Mouse (Mus musculus) cortical plate, adult 2 months (tissue): ENCODE data around the gene Dock8.

Experiments
- CTCF ChIP-seq: fragments of 200-500 bp; IDR thresholded peaks from 2 replicates; pipeline ENCODE4 v1.5.1; 2011; ENCODE audit warnings: mild to moderate bottlenecking, control low read depth, low read length; ENCODE audit not compliant: insufficient read depth; ENCODE audit errors: extremely low read depth
- POLR2A ChIP-seq: fragments of 200-500 bp; IDR thresholded peaks from 2 replicates; pipeline ENCODE4 v1.6.1; 2011; ENCODE audit warnings: mild to moderate bottlenecking, low read length, control low read depth; ENCODE audit not compliant: insufficient read depth; ENCODE audit errors: extremely low read depth

GRCm38 (mm10) chr19:25052355-25052754 lies 53.0 kb downstream of the Dock8 start:
- TF ChIP-seq CTCF (no peak), POLR2A (no peak)
